Mouse (Mus musculus): ENCODE results near the gene Hyal3. TPM values are rescaled to one million over a fixed set of nuclear protein-coding genes. Genes with fewer than 3 reads are reported as not detected.
"Not testable (repeated sequence)": the region's sequence is repeated elsewhere in the genome, so short reads cannot be mapped to it uniquely, and the experiment has no call there.

Gene Hyal3
- total RNA-seq, 2 experiments from 2014 or later: 0.74 to 1.1 TPM

GRCm38 (mm10) chr9:107550491-107551116 lies 30.0 kb upstream of the Hyal3 start:
- DNase-seq: no peak

GRCm38 (mm10) chr9:107551117-107551889 lies 29.3 kb upstream of the Hyal3 start, which contains the start of gene Rassf1:
Gene Rassf1, plus strand, starts transcription at chr9:107551555.
- DNase-seq: peak; percentile 74

- no peak for DNase-seq
Measured at GRCm38 (mm10) chr9:107551890-107552355, 28.7 kb upstream of the Hyal3 start.

GRCm38 (mm10) chr9:107552690-107553393 lies 27.8 kb upstream of the Hyal3 start:
- no peak for DNase-seq

- peak; percentile 52 for DNase-seq
Measured at GRCm38 (mm10) chr9:107553541-107554318, 26.9 kb upstream of the Hyal3 start.

GRCm38 (mm10) chr9:107554319-107554825 lies 26.2 kb upstream of the Hyal3 start:
- peak; percentile 95 for DNase-seq

GRCm38 (mm10) chr9:107555031-107555457 lies 25.6 kb upstream of the Hyal3 start:
- DNase-seq: peak; percentile 81

- no peak for DNase-seq
Measured at GRCm38 (mm10) chr9:107555701-107556100, 24.9 kb upstream of the Hyal3 start.

GRCm38 (mm10) chr9:107556346-107556745 lies 24.3 kb upstream of the Hyal3 start:
- DNase-seq: no peak

GRCm38 (mm10) chr9:107563029-107563581 lies 17.5 kb upstream of the Hyal3 start, which contains the start of gene Tusc2:
Gene Tusc2, plus strand, starts transcription at chr9:107563255.
- DNase-seq: peak; percentile 95

GRCm38 (mm10) chr9:107565556-107565955 lies 15.1 kb upstream of the Hyal3 start:
- DNase-seq: not testable (repeated sequence)

GRCm38 (mm10) chr9:107566041-107566709 lies 14.4 kb upstream of the Hyal3 start:
- peak; percentile 92 for DNase-seq

GRCm38 (mm10) chr9:107566855-107567254 lies 13.8 kb upstream of the Hyal3 start:
- peak; percentile 60 for DNase-seq

- peak; percentile 42 for DNase-seq
Measured at GRCm38 (mm10) chr9:107567702-107568319, 12.8 kb upstream of the Hyal3 start, which contains the start of gene Hyal2. Gene Hyal2, plus strand, starts transcription at chr9:107567945.

GRCm38 (mm10) chr9:107568331-107569261 lies 12.0 kb upstream of the Hyal3 start:
- peak; percentile 88 for DNase-seq

GRCm38 (mm10) chr9:107569270-107569669 lies 11.3 kb upstream of the Hyal3 start:
- no peak for DNase-seq

GRCm38 (mm10) chr9:107570016-107570415 lies 10.6 kb upstream of the Hyal3 start:
- DNase-seq: no peak

GRCm38 (mm10) chr9:107570845-107571244 lies 9.8 kb upstream of the Hyal3 start:
- DNase-seq: no peak

All from heart, postnatal 4 days (tissue).